Mouse (Mus musculus): Measurements from ENCODE around the gene Tchp. TPM values are rescaled to one million over a fixed set of nuclear protein-coding genes. Genes with fewer than 3 reads are reported as not detected.

Tchp gene
- 1.9 and 2.4 TPM in 2 replicates for polyA plus RNA-seq (2015; fragmentation: Nextera tagmentation; extraction: Ambion mirVana)

DNA sequence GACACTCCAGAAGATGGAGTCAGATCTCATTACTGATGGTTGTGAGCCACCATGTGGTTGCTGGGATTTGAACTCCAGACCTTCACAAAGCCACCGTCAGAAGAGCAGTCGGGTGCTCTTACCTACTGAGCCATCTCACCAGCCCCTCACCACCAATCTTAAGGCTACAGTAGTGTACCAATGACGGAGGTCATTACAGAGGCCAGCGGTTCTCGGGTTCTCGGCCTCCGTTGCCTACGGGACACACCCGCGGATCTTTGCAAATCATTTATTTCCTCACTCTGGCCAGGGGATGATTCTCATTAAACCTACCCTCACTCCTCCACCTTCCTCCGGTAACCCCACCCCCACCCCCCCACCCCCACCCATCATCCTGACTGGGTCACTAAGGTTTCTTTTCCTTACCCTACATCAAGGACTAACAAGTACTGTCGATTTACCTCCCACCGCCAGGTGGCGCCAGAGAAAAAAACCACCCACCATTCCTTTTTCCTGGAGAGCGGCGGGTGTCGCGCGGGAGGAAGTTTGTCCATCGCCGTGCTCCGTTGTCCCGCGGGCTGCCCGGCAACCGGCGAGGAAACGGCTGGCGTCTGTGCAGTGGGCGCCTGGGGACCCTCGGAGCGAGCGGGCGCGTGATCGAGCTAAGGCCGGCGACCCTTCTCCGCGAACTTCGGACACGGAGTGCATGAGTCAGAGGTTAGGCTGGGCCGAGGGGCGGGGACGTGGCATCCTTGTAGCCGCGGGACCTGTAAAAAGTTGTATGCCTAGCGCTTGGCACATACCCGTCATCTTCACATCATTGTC is at the start of gene Tchp:
Gene Tchp, plus strand, starts transcription at position 496 of the 804 bp plus-strand sequence.
- Histone ChIP-seq H3K36me3 (replicated peaks; ENCODE audit: insufficient read depth, low read length) (peaks cover 6% of the 10 kb centered on the region), H3K4me1 (ENCODE audit: insufficient read depth) (peaks cover 7% of the 10 kb centered on the region), H3K27me3 (ENCODE audit: insufficient read depth, low read length) (no peaks in the 10 kb centered on the region), H3K27ac (ENCODE audit: low read depth) (no peak within 1 kb of the TSS), H3K9me3 (ENCODE audit: low read length) (no peaks in the 10 kb centered on the region), H3K9ac (replicated peaks) (peak within 1 kb of the TSS; percentile 73), H3K4me2 (ENCODE audit: low read depth, low read length) (peak within 1 kb of the TSS; percentile 85), H3K4me3 (ENCODE audit: low read depth, low read length) (peak within 1 kb of the TSS; percentile 81)
- 5% methylated on average over 48 of the region's 49 CpGs for WGBS (ENCODE audit: insufficient replicate concordance)
- ATAC-seq = peak; percentile 84
- DNase-seq = peak; percentile 96
- no peak for TF ChIP-seq EP300 (IDR thresholded peaks at IDR 0.05; ENCODE audit: low read depth)
- peak; percentile 91 for TF ChIP-seq CTCF (IDR thresholded peaks at IDR 0.05; ENCODE audit: low read depth)

- Histone ChIP-seq H3K36me3 (replicated peaks; ENCODE audit: insufficient read depth, low read length) (no peaks in the 10 kb centered on the region), H3K9me3 (ENCODE audit: low read length) (no peaks in the 10 kb centered on the region), H3K9ac (replicated peaks) (0 out of 2 replicates have a peak within 1 kb of the TSS, but pooled peaks have one; percentile 16), H3K27me3 (ENCODE audit: insufficient read depth, low read length) (peaks cover 35% of the 10 kb centered on the region), H3K4me3 (ENCODE audit: low read depth, low read length) (peak within 1 kb of the TSS; percentile 46), H3K27ac (ENCODE audit: low read depth) (no peak within 1 kb of the TSS), H3K4me1 (ENCODE audit: insufficient read depth) (no peaks in the 10 kb centered on the region), H3K4me2 (ENCODE audit: low read depth, low read length) (peak within 1 kb of the TSS; percentile 67)
- ATAC-seq (no peak), DNase-seq (no peak)
- WGBS (ENCODE audit: insufficient replicate concordance) = 2% methylated on average over 36 of the region's 47 CpGs
- TF ChIP-seq CTCF (IDR thresholded peaks at IDR 0.05; ENCODE audit: low read depth) (no peak), EP300 (IDR thresholded peaks at IDR 0.05; ENCODE audit: low read depth) (no peak)
Observed at GRCm38 (mm10) chr5:114658255-114658654, 49.3 kb upstream of the Tchp start, which contains the start of gene Trpv4. Gene Trpv4 (minus strand): TSS chr5:114658421.

- no peak overlapping the region for H3K4me2 ChIP-seq (ENCODE audit: low read depth, low read length)
- DNase-seq (no peak), ATAC-seq (peak; percentile 49; the same call in 1 of the 2 replicates)
- 25% methylated on average over 6 of the region's 6 CpGs for WGBS (ENCODE audit: insufficient replicate concordance)
- H3K27me3 ChIP-seq (ENCODE audit: insufficient read depth, low read length) = peaks cover 35% of the 10 kb centered on the region
- no peaks in the 10 kb centered on the region for H3K4me1 ChIP-seq (ENCODE audit: insufficient read depth)
- H3K27ac ChIP-seq (ENCODE audit: low read depth) = no peak overlapping the region; the same call in 1 of the 2 replicates
- H3K36me3 ChIP-seq (replicated peaks; ENCODE audit: insufficient read depth, low read length) = no peaks in the 10 kb centered on the region
- H3K9ac ChIP-seq (replicated peaks) = no peak overlapping the region
- no peaks in the 10 kb centered on the region for H3K9me3 ChIP-seq (ENCODE audit: low read length)
- H3K4me3 ChIP-seq (ENCODE audit: low read depth, low read length) = no peak overlapping the region
- no peak for TF ChIP-seq EP300 (IDR thresholded peaks at IDR 0.05; ENCODE audit: low read depth)
- no peak for TF ChIP-seq CTCF (IDR thresholded peaks at IDR 0.05; ENCODE audit: low read depth)
Observed at GRCm38 (mm10) chr5:114661029-114661428, 46.5 kb upstream of the Tchp start.

GRCm38 (mm10) chr5:114664139-114664538 is 43.4 kb upstream of the Tchp start:
- ATAC-seq = no peak

GRCm38 (mm10) chr5:114664750-114665149 is 42.8 kb upstream of the Tchp start:
- 85% methylated on average over 7 of the region's 7 CpGs for WGBS (ENCODE audit: insufficient replicate concordance)
- H3K9ac ChIP-seq (replicated peaks) = no peak overlapping the region
- peaks cover 1% of the 10 kb centered on the region for H3K27me3 ChIP-seq (ENCODE audit: insufficient read depth, low read length)
- no peak overlapping the region for H3K4me2 ChIP-seq (ENCODE audit: low read depth, low read length)
- 0 out of 2 replicates have a peak, but pooled peaks cover under 1% of the 10 kb centered on the region for H3K36me3 ChIP-seq (replicated peaks; ENCODE audit: insufficient read depth, low read length)
- DNase-seq = no peak
- no peaks in the 10 kb centered on the region for H3K9me3 ChIP-seq (ENCODE audit: low read length)
- no peaks in the 10 kb centered on the region for H3K4me1 ChIP-seq (ENCODE audit: insufficient read depth)
- no peak overlapping the region for H3K27ac ChIP-seq (ENCODE audit: low read depth)
- no peak for ATAC-seq
- no peak overlapping the region for H3K4me3 ChIP-seq (ENCODE audit: low read depth, low read length)
- TF ChIP-seq CTCF (IDR thresholded peaks at IDR 0.05; ENCODE audit: low read depth) = no peak

More at GRCm38 (mm10) chr5:114664139-114664538, 43.4 kb upstream of the Tchp start:
- no peak for TF ChIP-seq EP300 (IDR thresholded peaks at IDR 0.05; ENCODE audit: low read depth)
- Histone ChIP-seq H3K36me3 (replicated peaks; ENCODE audit: insufficient read depth, low read length) (no peaks in the 10 kb centered on the region), H3K4me3 (ENCODE audit: low read depth, low read length) (no peak overlapping the region), H3K27me3 (ENCODE audit: insufficient read depth, low read length) (peaks cover 7% of the 10 kb centered on the region), H3K9ac (replicated peaks) (no peak overlapping the region), H3K4me1 (ENCODE audit: insufficient read depth) (no peaks in the 10 kb centered on the region), H3K4me2 (ENCODE audit: low read depth, low read length) (no peak overlapping the region), H3K9me3 (ENCODE audit: low read length) (no peaks in the 10 kb centered on the region), H3K27ac (ENCODE audit: low read depth) (no peak overlapping the region)
- no peak for DNase-seq
- WGBS (ENCODE audit: insufficient replicate concordance) = 59% methylated on average over 4 of the region's 4 CpGs

DNA sequence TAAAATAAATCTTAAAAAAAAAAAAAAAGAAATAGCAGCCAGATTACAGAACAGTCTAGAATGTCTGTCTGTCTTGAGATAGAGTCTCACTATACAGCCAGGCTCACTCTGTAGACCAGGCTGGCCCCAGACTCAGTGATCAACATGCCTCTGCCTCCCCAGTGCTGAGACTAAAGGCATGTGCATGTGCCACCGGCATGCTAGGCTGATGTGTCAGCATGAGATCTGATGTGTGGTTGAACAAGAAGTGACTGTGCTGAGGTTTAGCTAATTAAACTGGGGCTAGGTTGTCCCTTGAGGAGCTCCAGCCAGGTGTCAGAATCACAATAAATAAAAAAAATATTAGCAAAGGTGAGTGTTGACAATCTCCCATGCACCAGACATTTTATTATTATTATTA is 40.9 kb upstream of the Tchp start:
- H3K9me3 ChIP-seq (ENCODE audit: low read length) = no peaks in the 10 kb centered on the region
- no peak for DNase-seq
- H3K27ac ChIP-seq (ENCODE audit: low read depth) = no peak overlapping the region
- H3K9ac ChIP-seq (replicated peaks) = no peak overlapping the region
- WGBS (ENCODE audit: insufficient replicate concordance) = 62% methylated on average over 1 of the region's 1 CpGs
- H3K4me1 ChIP-seq (ENCODE audit: insufficient read depth) = no peaks in the 10 kb centered on the region
- no peak for ATAC-seq
- H3K27me3 ChIP-seq (ENCODE audit: insufficient read depth, low read length) = no peaks in the 10 kb centered on the region
- H3K4me3 ChIP-seq (ENCODE audit: low read depth, low read length) = no peak overlapping the region
- H3K36me3 ChIP-seq (replicated peaks; ENCODE audit: insufficient read depth, low read length) = 0 out of 2 replicates have a peak, but pooled peaks cover 3% of the 10 kb centered on the region
- TF ChIP-seq CTCF (IDR thresholded peaks at IDR 0.05; ENCODE audit: low read depth) (no peak), EP300 (IDR thresholded peaks at IDR 0.05; ENCODE audit: low read depth) (no peak)
- H3K4me2 ChIP-seq (ENCODE audit: low read depth, low read length) = 0 out of 2 replicates have a peak overlapping the region, but pooled peaks have one; percentile 70
